Mouse (Mus musculus): ENCODE measurements around the gene 9130019O22Rik.
"Not testable (repeated sequence)": the region's sequence is repeated elsewhere in the genome, so short reads cannot be mapped to it uniquely, and the experiment has no call there.

The 9130019O22Rik gene

GRCm38 (mm10) chr7:127391538-127391937 lies 4.6 kb upstream of the 9130019O22Rik start:
- ChIA-PET CTCF (no interaction called here), POLR2A (interaction anchor here in 1 of 4 experiments (0.6 to 1.6 kb wide), 3 partner anchors 10 to 122 kb away, joined by 3 to 7 read pairs (median 4); partner anchors contain the start of gene Srcap)

- CTCF ChIA-PET, result interaction anchor here in 1 of 4 experiments (0.8 kb wide), 1 partner anchor 65 kb away, joined by 3 read pairs; no protein-coding TSS in a partner anchor
- POLR2A ChIA-PET, result interaction anchor here in 2 of 4 experiments (0.6 to 0.7 kb wide), 4 partner anchors 14 to 319 kb away, joined by 3 read pairs; partner anchors contain the start of gene Zfp747 (in 1 of the 2)
These were observed 3.3 kb upstream of the 9130019O22Rik start for GRCm38 (mm10) chr7:127390306-127390705.

DNA sequence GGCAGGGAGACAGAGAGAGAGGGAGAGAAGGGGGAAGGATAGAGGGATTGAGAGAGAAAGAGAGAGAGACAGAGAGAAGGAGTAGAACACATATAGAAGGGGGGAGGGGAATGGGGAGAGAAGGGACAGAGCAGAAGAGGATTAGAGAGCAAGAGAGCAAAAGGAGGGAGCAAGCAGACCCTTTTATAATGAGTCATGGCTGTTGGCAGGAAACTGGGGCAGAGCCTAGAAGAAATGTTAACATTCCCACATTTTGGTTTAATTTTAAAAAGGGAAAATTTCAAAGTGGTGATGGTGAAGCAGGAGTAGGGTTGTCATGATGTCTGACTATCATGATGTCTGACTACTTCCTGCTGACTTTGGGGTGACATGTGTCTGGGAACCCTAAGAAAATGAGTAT lies 1.2 kb upstream of the 9130019O22Rik start:
- CTCF ChIA-PET, result interaction anchor here in 1 of 4 experiments (1.3 kb wide), 1 partner anchor 10 kb away, joined by 4 read pairs; no protein-coding TSS in a partner anchor
- POLR2A ChIA-PET, result interaction anchor here in 2 of 4 experiments (0.6 to 1.3 kb wide), 4 partner anchors 12 to 960 kb away, joined by 3 to 17 read pairs (median 4); partner anchors contain the start of gene Zfp747 (in 1 of the 2)

DNA sequence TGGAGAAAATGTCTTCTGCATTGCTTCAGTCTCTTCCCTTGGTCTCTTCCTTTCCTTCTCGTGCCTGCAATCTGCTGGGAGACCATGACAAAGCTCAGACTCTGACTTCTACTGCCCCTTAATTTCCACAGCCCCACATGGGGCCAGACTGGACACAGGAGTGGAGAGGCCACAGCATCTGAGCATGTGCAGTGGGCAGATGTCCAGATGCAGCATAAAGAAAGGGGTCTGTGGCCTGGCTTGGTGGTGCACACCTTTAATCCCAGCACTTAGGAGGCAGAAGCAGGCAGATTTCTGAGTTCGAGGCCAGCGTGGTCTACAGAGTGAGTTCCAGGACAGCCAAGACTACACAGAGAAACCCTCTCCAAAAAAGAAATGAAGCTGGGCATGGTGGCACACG lies 1.4 kb downstream of the 9130019O22Rik start:
- POLR2A ChIA-PET, result interaction anchor here in 2 of 4 experiments (0.6 to 1.8 kb wide), 4 partner anchors 10 to 161 kb away, joined by 3 to 10 read pairs (median 4); partner anchors contain the start of gene Zfp747 (in 1 of the 2)
- CTCF ChIA-PET, result interaction anchor here in 1 of 4 experiments (0.6 kb wide), 1 partner anchor 1966 kb away, joined by 8 read pairs; no protein-coding TSS in a partner anchor

GRCm38 (mm10) chr7:127378310-127378921 lies 8.6 kb downstream of the 9130019O22Rik start:
- ChIA-PET CTCF (interaction anchor here in 1 of 4 experiments (1.1 kb wide), 1 partner anchor 10 kb away, joined by 4 read pairs; no protein-coding TSS in a partner anchor), POLR2A (interaction anchor here in 1 of 4 experiments (0.6 kb wide), 1 partner anchor 185 kb away, joined by 3 read pairs; no protein-coding TSS in a partner anchor)

DNA sequence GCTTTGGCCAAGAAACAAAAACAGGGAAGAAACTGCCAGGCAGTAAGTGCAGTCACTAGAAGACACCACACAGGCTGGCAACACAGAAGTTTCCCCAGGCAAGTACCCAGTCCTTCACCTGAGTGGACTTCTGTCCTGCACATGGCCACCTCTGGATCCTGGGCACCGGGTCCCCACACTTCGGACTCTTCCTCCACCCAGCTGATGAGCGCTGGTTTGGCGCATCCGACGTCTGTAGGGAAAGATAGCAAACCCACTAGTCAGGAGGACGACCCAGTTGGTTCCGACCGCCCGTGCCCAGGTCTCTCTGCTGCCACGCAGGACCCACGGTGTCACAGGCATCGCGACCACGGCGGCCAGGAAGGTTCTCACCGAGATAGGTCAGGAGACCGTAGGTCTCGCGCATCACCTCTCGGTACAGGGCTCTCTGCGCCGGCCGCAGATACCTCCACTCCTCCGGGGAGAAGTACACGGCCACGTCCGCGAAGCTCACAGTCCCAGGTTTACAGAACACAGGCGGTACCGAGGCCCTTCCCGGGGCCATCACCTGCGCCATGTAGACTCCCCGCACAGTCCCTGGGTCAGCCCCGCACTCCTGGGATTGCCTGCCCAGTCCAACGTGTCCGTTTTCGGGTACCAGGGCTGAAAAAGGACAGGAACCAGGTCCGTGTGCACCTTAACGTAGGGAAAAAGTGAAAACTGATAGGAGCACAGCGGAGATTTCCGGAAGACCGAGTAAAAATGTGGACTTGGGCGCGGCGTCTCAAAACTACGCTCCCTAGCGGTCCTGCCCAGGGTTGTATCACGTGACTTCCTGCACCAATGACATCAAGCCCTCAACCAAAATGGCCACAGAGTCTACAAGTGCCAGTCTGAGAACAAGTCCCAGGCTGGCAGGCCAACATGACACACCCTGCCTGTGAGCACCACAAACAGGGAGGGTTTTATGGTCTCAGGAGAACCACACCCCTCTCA lies 11.4 kb downstream of the 9130019O22Rik start, which contains the start of gene Zfp747:
Gene Zfp747, minus strand, starts transcription at position 780 of the 975 bp plus-strand sequence.
- ChIA-PET CTCF (interaction anchor here in 3 of 4 experiments (0.6 to 0.8 kb wide), 4 partner anchors 12 to 349 kb away, joined by 4 to 7 read pairs (median 4); partner anchors contain the start of gene 9130019O22Rik (in 1 of the 3)), POLR2A (interaction anchor here in 3 of 4 experiments (0.6 to 2.1 kb wide), 23 partner anchors 10 to 456 kb away, joined by 3 to 27 read pairs (median 3); partner anchors contain the start of genes 9130019O22Rik (in 1 of the 3), E430018J23Rik (in 1 of the 3) and Zfp768 (in 1 of the 3))

- ChIA-PET POLR2A (interaction anchor here in 3 of 4 experiments (0.6 to 2.0 kb wide), 6 partner anchors 8 to 305 kb away, joined by 3 to 4 read pairs (median 3); partner anchors contain the start of gene Dctpp1 (in 1 of the 3)), CTCF (interaction anchor here in 2 of 4 experiments (0.7 to 1.5 kb wide), 3 partner anchors 26 to 63 kb away, joined by 3 to 4 read pairs (median 3); partner anchors contain the start of gene Zfp768 (in 1 of the 2))
These were observed 15.1 kb downstream of the 9130019O22Rik start for GRCm38 (mm10) chr7:127371870-127372269.

DNA sequence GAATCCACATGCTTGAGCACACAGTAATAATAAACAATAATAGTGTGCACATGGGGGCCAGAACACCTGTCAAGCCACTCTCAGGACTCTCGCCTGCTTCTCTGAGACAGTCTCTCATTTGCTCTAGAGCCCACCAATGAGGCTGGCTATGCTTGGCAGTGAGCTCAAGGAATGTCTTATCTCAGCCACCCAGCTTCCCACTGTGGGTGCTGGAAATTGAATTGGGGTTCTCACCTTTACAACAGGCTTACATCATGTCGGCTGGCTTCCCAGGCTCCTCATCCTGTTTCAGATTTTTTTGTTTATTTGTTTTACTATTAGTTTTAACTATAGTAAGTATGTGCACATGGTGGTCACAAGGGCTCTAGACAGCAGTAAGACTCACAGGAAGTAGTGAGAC lies 15.8 kb downstream of the 9130019O22Rik start:
- POLR2A ChIA-PET, result interaction anchor here in 3 of 4 experiments (0.6 to 2.0 kb wide), 3 partner anchors 111 to 306 kb away, joined by 3 to 4 read pairs (median 3); partner anchors contain the start of gene Dctpp1 (in 1 of the 3)
- CTCF ChIA-PET, result interaction anchor here in 3 of 4 experiments (0.6 to 1.5 kb wide), 3 partner anchors 26 to 62 kb away, joined by 3 to 4 read pairs (median 3); partner anchors contain the start of gene Zfp768 (in 1 of the 3)

DNA sequence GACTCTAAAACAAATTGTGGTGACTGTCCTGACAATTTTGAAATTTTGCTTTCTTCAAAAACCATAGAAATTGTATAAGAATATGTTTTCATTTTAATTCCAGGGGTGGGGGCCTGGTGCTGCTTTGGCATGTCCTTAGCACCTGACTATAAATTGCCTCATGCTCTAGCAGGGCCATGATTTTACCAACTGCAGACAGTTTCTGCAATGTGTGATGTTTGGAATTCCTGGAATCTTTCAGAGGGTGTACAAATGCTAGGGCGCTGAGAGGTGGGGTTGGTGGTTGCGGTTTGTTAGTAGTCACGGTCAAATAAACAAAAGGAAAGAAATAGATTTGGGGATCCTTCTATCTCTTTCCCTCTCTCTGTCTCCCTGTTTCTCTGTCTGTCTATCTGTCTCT lies 20.7 kb downstream of the 9130019O22Rik start:
- POLR2A ChIA-PET, result interaction anchor here in 1 of 4 experiments (1.2 kb wide), 1 partner anchor 88 kb away, joined by 3 read pairs; no protein-coding TSS in a partner anchor
- CTCF ChIA-PET, result no interaction called here

DNA sequence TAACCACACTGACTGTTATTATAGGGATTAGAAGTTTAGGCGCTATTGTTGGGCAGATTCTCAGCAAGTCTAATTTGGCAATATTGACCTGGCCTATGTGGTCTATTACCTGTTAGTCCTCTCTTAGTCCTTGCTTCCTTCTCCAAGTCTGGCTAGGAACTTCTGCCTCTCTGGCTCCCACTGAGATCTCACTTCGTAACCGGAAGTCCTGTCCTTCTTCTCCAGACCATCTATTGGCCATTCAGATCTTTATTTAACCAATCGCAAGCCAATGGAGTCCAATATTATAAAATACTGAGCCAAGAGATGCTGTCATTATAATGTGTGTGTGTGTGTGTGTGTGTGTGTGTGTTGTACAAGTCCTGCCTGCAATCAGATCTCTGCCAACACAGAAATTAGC lies 22.8 kb downstream of the 9130019O22Rik start:
- POLR2A ChIA-PET, result interaction anchor here in 3 of 4 experiments (0.6 to 2.5 kb wide), 20 partner anchors 8 to 502 kb away, joined by 3 to 11 read pairs (median 3); partner anchors contain the start of genes E430018J23Rik (in 1 of the 3), Hirip3 (in 1 of the 3), Ino80e (in 1 of the 3) and Zfp689 (in 1 of the 3)

GRCm38 (mm10) chr7:127363475-127363921 lies 23.5 kb downstream of the 9130019O22Rik start:
- POLR2A ChIA-PET, result interaction anchor here in 2 of 4 experiments (0.6 to 2.5 kb wide), 12 partner anchors 9 to 311 kb away, joined by 3 to 11 read pairs (median 3); partner anchors contain the start of genes E430018J23Rik (in 1 of the 2) and Zfp768 (in 1 of the 2)
- CTCF ChIA-PET, result interaction anchor here in 3 of 4 experiments (0.6 to 1.3 kb wide), 9 partner anchors 41 to 531 kb away, joined by 3 to 9 read pairs (median 3); no protein-coding TSS in a partner anchor

More for the DNA sequence above, 22.8 kb downstream of the 9130019O22Rik start:
- CTCF ChIA-PET, result interaction anchor here in 2 of 4 experiments (0.6 to 1.3 kb wide), 5 partner anchors 41 to 311 kb away, joined by 3 to 5 read pairs (median 3); no protein-coding TSS in a partner anchor

DNA sequence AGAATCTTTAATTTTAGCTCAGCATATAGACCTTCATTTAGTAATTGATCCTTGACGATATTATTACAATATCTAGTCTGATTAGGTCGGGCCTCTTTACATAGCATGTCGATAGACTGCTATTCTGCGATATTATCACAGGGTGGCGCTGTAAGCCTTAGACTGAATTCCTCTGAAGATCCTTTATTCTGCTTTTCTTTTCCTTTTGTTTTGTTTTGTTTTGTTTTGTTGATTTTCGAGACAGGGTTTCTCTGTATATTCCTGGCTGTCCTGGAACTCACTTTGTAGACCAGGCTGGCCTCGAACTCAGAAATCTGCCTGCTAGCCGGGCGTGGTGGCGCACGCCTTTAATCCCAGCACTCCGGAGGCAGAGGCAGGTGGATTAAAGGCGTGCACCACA lies 24.5 kb downstream of the 9130019O22Rik start:
- POLR2A ChIA-PET, result not testable (repeated sequence)
- CTCF ChIA-PET, result interaction anchor here in 1 of 4 experiments (0.6 to 1.2 kb wide), 3 partner anchors 20 to 579 kb away, joined by 3 read pairs; no protein-coding TSS in a partner anchor

DNA sequence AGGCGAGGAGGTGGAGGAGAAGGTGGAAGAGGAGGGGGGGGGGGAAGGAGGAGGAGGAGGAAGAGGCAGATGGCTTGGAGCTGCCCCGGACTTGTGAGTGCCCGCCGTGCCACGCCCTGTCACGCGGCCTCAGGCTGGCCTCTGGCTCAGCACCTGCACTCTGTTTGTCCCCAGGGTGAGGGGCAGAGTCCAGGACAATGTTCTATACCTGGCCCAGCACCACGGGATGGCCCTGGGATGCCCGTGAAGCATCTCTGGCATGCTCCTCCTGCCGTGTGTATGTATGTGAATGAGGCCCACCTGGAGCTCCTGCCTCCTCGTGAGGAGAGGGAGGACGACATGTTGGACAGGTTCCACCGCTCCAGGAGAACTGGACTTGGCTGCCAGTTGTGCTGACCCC lies 25.5 kb downstream of the 9130019O22Rik start:
- CTCF ChIA-PET, result interaction anchor here in 2 of 4 experiments (0.8 to 1.2 kb wide), 3 partner anchors 19 to 56 kb away, joined by 3 to 8 read pairs (median 3); no protein-coding TSS in a partner anchor
- POLR2A ChIA-PET, result interaction anchor here in 2 of 4 experiments (0.6 to 0.7 kb wide), 3 partner anchors 25 to 350 kb away, joined by 3 to 4 read pairs (median 3); no protein-coding TSS in a partner anchor

GRCm38 (mm10) chr7:127360265-127360664 lies 26.7 kb downstream of the 9130019O22Rik start:
- CTCF ChIA-PET, result interaction anchor here in 2 of 4 experiments (0.6 to 0.8 kb wide), 2 partner anchors 43 to 130 kb away, joined by 3 to 7 read pairs; no protein-coding TSS in a partner anchor
- POLR2A ChIA-PET, result no interaction called here

DNA sequence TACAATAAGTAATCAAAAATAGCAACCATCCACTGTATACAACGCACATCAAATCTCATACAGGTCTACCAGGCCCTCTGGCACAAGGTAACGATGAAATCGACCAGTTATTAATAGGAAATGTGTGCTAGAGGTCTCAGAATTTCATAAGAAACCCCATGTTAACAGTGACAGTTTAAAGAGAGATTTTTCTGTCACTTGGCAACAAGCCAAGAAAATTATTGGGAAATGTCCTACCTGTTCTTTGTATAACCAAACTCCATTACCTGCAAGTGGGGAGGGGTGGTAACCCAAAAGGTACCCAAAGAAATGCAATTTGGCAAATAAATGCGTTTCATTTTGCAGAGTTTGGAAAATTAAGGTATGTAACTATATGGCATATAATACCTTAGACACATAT lies 28.5 kb downstream of the 9130019O22Rik start:
- ChIA-PET POLR2A (no interaction called here), CTCF (no interaction called here)

DNA sequence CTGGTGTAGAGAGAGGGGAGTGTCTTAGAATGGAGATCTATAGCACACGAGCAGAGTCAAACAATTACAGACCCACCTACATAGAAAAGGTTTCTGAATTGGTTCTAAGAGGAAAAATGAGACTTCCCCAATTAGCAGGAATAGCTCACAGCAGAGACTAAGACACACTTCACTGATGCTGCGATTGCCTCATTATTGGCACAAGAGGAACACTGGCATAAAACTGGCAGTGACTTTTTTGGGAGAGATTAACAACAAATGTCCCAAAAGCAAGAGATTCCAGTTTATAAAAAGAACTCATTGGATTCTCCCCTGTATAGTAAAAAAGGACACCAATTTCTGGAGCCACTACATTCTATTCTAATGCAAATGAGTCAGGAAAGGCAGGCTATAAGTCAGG lies 29.1 kb downstream of the 9130019O22Rik start:
- CTCF ChIA-PET, result no interaction called here
- POLR2A ChIA-PET, result interaction anchor here in 1 of 4 experiments (1.0 kb wide), 1 partner anchor 83 kb away, joined by 3 read pairs; no protein-coding TSS in a partner anchor

- ChIA-PET CTCF (interaction anchor here in 1 of 4 experiments (0.6 kb wide), 1 partner anchor 585 kb away, joined by 3 read pairs; no protein-coding TSS in a partner anchor), POLR2A (no interaction called here)
These were observed 31.2 kb downstream of the 9130019O22Rik start for GRCm38 (mm10) chr7:127355796-127356195.
